Mouse (Mus musculus) forebrain, embryonic 11.5 days (tissue): ENCODE measurements around the gene Megf8. TPM values are rescaled to one million over a fixed set of nuclear protein-coding genes. Genes with fewer than 3 reads are reported as not detected.
"Not testable (repeated sequence)": the region's sequence is repeated elsewhere in the genome, so short reads cannot be mapped to it uniquely, and the experiment has no call there.

ENCODE experiments used
- ATAC-seq: fragments of 200-750 bp; cut with Nextera tagmentation; replicated peaks from 2 replicates; pipeline ENCODE4 v1.8.0; 2017; ENCODE audit warnings: moderate TSS enrichment; ENCODE audit not compliant: low FRiP score
- DNase-seq: peaks from one replicate; pipeline ENCODE4 v3.0.0-alpha.2; 2017; ENCODE audit warnings: low spot score
- H3K27ac ChIP-seq: fragments of 300-500 bp; sonication (generic); 2 replicates; pipeline ENCODE4 v1.5.1; 2014; ENCODE audit warnings: low read depth, low read length
- H3K27me3 ChIP-seq: fragments of 300-500 bp; sonication (generic); 2 replicates; pipeline ENCODE4 v1.6.1; 2014; ENCODE audit warnings: mild to moderate bottlenecking, low read length, mixed read lengths; ENCODE audit not compliant: control insufficient read depth, insufficient read depth
- H3K36me3 ChIP-seq: fragments of 300-500 bp; sonication (generic); 2 replicates; pipeline ENCODE4 v1.6.1; 2014; ENCODE audit warnings: mild to moderate bottlenecking, low read length, moderate library complexity, mixed read lengths; ENCODE audit not compliant: control insufficient read depth, insufficient read depth
- H3K4me1 ChIP-seq: fragments of 300-500 bp; sonication (generic); replicated peaks from 2 replicates; pipeline ENCODE4 v1.6.1; 2014; ENCODE audit warnings: low read length, mixed read lengths; ENCODE audit not compliant: control insufficient read depth, insufficient read depth
- H3K4me2 ChIP-seq: fragments of 300-500 bp; sonication (generic); 2 replicates; pipeline ENCODE4 v1.6.1; 2014; ENCODE audit warnings: low read depth, mild to moderate bottlenecking, low read length, moderate library complexity, mixed read lengths; ENCODE audit not compliant: severe bottlenecking
- H3K4me3 ChIP-seq: fragments of 300-500 bp; sonication (generic); 2 replicates; pipeline ENCODE4 v1.5.1; 2014; ENCODE audit warnings: low read depth, low read length
- H3K9ac ChIP-seq: fragments of 300-500 bp; sonication (generic); 2 replicates; pipeline ENCODE4 v1.6.1; 2014; ENCODE audit warnings: low read length
- H3K9me3 ChIP-seq: fragments of 300-500 bp; sonication (generic); 2 replicates; pipeline ENCODE4 v1.6.1; 2016; ENCODE audit warnings: low read length, mixed read lengths; ENCODE audit not compliant: control insufficient read depth
- WGBS: fragments of 180-500 bp; shearing (Covaris S2); extraction: QIAGEN DNeasy Blood & Tissue Kit; methylation state at CpG from one replicate; pipeline ENCODE4 v1.1.7; 2014; 5-methylcytosine and 5-hydroxymethylcytosine counted together
- polyA plus RNA-seq: library from polyadenylated mRNA; unstranded; fragments of >200 nt; fragmentation: Nextera tagmentation; extraction: Ambion mirVana; gene quantifications from 2 replicates; pipeline ENCODE4 v1.2.1, GENCODE M21; 2014

Megf8 gene
- polyA plus RNA-seq, 1 experiment from 2014 or later = 14.6 TPM

- no peak overlapping the region for H3K27ac ChIP-seq
- H3K36me3 ChIP-seq = no peaks in the 10 kb centered on the region
- 84% methylated on average over 11 of the region's 11 CpGs for WGBS
- H3K4me1 ChIP-seq = peaks cover 15% of the 10 kb centered on the region
- peaks cover 34% of the 10 kb centered on the region for H3K27me3 ChIP-seq
- H3K4me3 ChIP-seq = no peak overlapping the region
- DNase-seq = no peak
- no peaks in the 10 kb centered on the region for H3K9me3 ChIP-seq
- no peak overlapping the region for H3K9ac ChIP-seq
- no peak for ATAC-seq
- H3K4me2 ChIP-seq = no peak overlapping the region
Measured at GRCm38 (mm10) chr7:25311193-25311592, 5.8 kb upstream of the Megf8 start.

GRCm38 (mm10) chr7:25313325-25313724 is 3.6 kb upstream of the Megf8 start:
- no peaks in the 10 kb centered on the region for H3K36me3 ChIP-seq
- no peak overlapping the region for H3K27ac ChIP-seq
- WGBS = 52% methylated on average over 7 of the region's 7 CpGs
- no peak overlapping the region for H3K4me2 ChIP-seq
- ATAC-seq (no peak), DNase-seq (no peak)
- H3K27me3 ChIP-seq = peaks cover 30% of the 10 kb centered on the region
- H3K9me3 ChIP-seq = no peaks in the 10 kb centered on the region
- peaks cover 18% of the 10 kb centered on the region for H3K4me1 ChIP-seq
- no peak overlapping the region for H3K9ac ChIP-seq
- no peak overlapping the region for H3K4me3 ChIP-seq

GRCm38 (mm10) chr7:25314606-25315305 is 2.2 kb upstream of the Megf8 start:
- peak; percentile 70 for DNase-seq
- Histone ChIP-seq H3K27me3 (peaks cover 30% of the 10 kb centered on the region), H3K9ac (peak overlapping the region; percentile 56), H3K27ac (no peak overlapping the region), H3K4me1 (peaks cover 18% of the 10 kb centered on the region), H3K9me3 (no peaks in the 10 kb centered on the region), H3K4me2 (peak overlapping the region; percentile 60), H3K36me3 (no peaks in the 10 kb centered on the region), H3K4me3 (peak overlapping the region; percentile 40)
- no peak for ATAC-seq
- WGBS = 2% methylated on average over 45 of the region's 51 CpGs

- H3K4me2 ChIP-seq = peak overlapping the region; percentile 60
- no peaks in the 10 kb centered on the region for H3K9me3 ChIP-seq
- H3K36me3 ChIP-seq = no peaks in the 10 kb centered on the region
- peak overlapping the region; percentile 56 for H3K9ac ChIP-seq
- H3K27ac ChIP-seq = no peak overlapping the region
- WGBS = under 1% methylated on average over 65 of the region's 69 CpGs
- no peak for ATAC-seq
- H3K4me3 ChIP-seq = peak overlapping the region; percentile 40
- peaks cover 30% of the 10 kb centered on the region for H3K27me3 ChIP-seq
- H3K4me1 ChIP-seq = peaks cover 18% of the 10 kb centered on the region
- peak; percentile 70 for DNase-seq
Measured at GRCm38 (mm10) chr7:25315306-25316041, 1.5 kb upstream of the Megf8 start.

- ATAC-seq (no peak), DNase-seq (no peak)
- H3K27ac ChIP-seq = peak overlapping the region; percentile 74
- peaks cover 25% of the 10 kb centered on the region for H3K4me1 ChIP-seq
- peak overlapping the region; percentile 83 for H3K9ac ChIP-seq
- H3K4me3 ChIP-seq = peak overlapping the region; percentile 62
- peaks cover 25% of the 10 kb centered on the region for H3K27me3 ChIP-seq
- WGBS = 17% methylated on average over 21 of the region's 21 CpGs
- H3K36me3 ChIP-seq = no peaks in the 10 kb centered on the region
- no peaks in the 10 kb centered on the region for H3K9me3 ChIP-seq
- H3K4me2 ChIP-seq = peak overlapping the region; percentile 87
Measured at GRCm38 (mm10) chr7:25317446-25317999, 559 bp downstream of the Megf8 start.

- Histone ChIP-seq H3K9ac (peak overlapping the region; percentile 42), H3K4me3 (no peak overlapping the region), H3K36me3 (no peaks in the 10 kb centered on the region), H3K27me3 (no peaks in the 10 kb centered on the region), H3K4me1 (0 out of 2 replicates have a peak, but pooled peaks cover 10% of the 10 kb centered on the region), H3K27ac (peak overlapping the region; percentile 74), H3K9me3 (no peaks in the 10 kb centered on the region), H3K4me2 (peak overlapping the region; percentile 28; the same call in 1 of the 2 replicates)
- peak; percentile 59 for ATAC-seq
- 3% methylated on average over 6 of the region's 6 CpGs for WGBS
- peak; percentile 79 for DNase-seq
Measured at GRCm38 (mm10) chr7:25322058-25322484, 5.1 kb downstream of the Megf8 start.

GRCm38 (mm10) chr7:25323219-25323618 is 6.3 kb downstream of the Megf8 start:
- 88% methylated on average over 2 of the region's 2 CpGs for WGBS
- no peak for ATAC-seq

GRCm38 (mm10) chr7:25325431-25325830 is 8.5 kb downstream of the Megf8 start:
- 89% methylated on average over 5 of the region's 6 CpGs for WGBS
- H3K4me3 ChIP-seq, ATAC-seq: not testable (repeated sequence)

More at GRCm38 (mm10) chr7:25323219-25323618, 6.3 kb downstream of the Megf8 start:
- DNase-seq = no peak
- no peaks in the 10 kb centered on the region for H3K36me3 ChIP-seq
- no peak overlapping the region for H3K4me2 ChIP-seq
- H3K4me1 ChIP-seq = 0 out of 2 replicates have a peak, but pooled peaks cover 7% of the 10 kb centered on the region
- H3K9me3 ChIP-seq = no peaks in the 10 kb centered on the region
- H3K27ac ChIP-seq = no peak overlapping the region
- H3K27me3 ChIP-seq = no peaks in the 10 kb centered on the region
- H3K9ac ChIP-seq = no peak overlapping the region
- no peak overlapping the region for H3K4me3 ChIP-seq

More at GRCm38 (mm10) chr7:25325431-25325830, 8.5 kb downstream of the Megf8 start:
- not testable (repeated sequence) for DNase-seq, H3K36me3 ChIP-seq, H3K27me3 ChIP-seq, H3K4me1 ChIP-seq, H3K9ac ChIP-seq, H3K9me3 ChIP-seq, H3K27ac ChIP-seq, H3K4me2 ChIP-seq
